Mouse (Mus musculus) limb, embryonic 12.5 days (tissue): Measurements from ENCODE around the gene Usp30. TPM values are rescaled to one million over a fixed set of nuclear protein-coding genes. Genes with fewer than 3 reads are reported as not detected.

Experiments
- ATAC-seq: fragments of 200-750 bp; cut with Nextera tagmentation; 2 replicates; pipeline ENCODE4 v1.8.0; 2017; ENCODE audit warnings: low read depth, moderate TSS enrichment; ENCODE audit not compliant: insufficient number of reproducible peaks, insufficient read depth, low FRiP score, low TSS enrichment
- H3K27ac ChIP-seq: fragments of 300-500 bp; sonication (generic); 2 replicates; pipeline ENCODE4 v1.5.1; 2016; ENCODE audit warnings: mild to moderate bottlenecking, moderate library complexity
- H3K27me3 ChIP-seq: fragments of 300-500 bp; sonication (generic); 2 replicates; pipeline ENCODE4 v1.6.1; 2016; ENCODE audit warnings: mild to moderate bottlenecking, moderate library complexity
- H3K36me3 ChIP-seq: fragments of 300-500 bp; sonication (generic); 2 replicates; pipeline ENCODE4 v1.6.1; 2016; ENCODE audit warnings: mild to moderate bottlenecking, moderate library complexity
- H3K4me1 ChIP-seq: fragments of 300-500 bp; sonication (generic); replicated peaks from 2 replicates; pipeline ENCODE4 v1.6.1; 2016
- H3K4me2 ChIP-seq: fragments of 300-500 bp; sonication (generic); 2 replicates; pipeline ENCODE4 v1.6.1; 2016; ENCODE audit warnings: mild to moderate bottlenecking, moderate library complexity
- H3K4me3 ChIP-seq: fragments of 300-500 bp; sonication (generic); replicated peaks from 2 replicates; pipeline ENCODE4 v1.5.1; 2016; ENCODE audit warnings: mild to moderate bottlenecking
- H3K9ac ChIP-seq: fragments of 300-500 bp; sonication (generic); replicated peaks from 2 replicates; pipeline ENCODE4 v1.6.1; 2016; ENCODE audit warnings: mild to moderate bottlenecking, moderate library complexity
- H3K9me3 ChIP-seq: fragments of 300-500 bp; sonication (generic); 2 replicates; pipeline ENCODE4 v1.6.1; 2016; ENCODE audit warnings: mild to moderate bottlenecking, moderate library complexity
- WGBS: fragments of 180-500 bp; shearing (Covaris S2); methylation state at CpG from one replicate; pipeline ENCODE4 v1.1.7; 2016; 5-methylcytosine and 5-hydroxymethylcytosine counted together
- polyA plus RNA-seq: library from polyadenylated mRNA; unstranded; fragments of >200 nt; fragmentation: Nextera tagmentation; extraction: Ambion mirVana; gene quantifications from 2 replicates; pipeline ENCODE4 v1.2.1, GENCODE M21; 2016

Gene Usp30
- polyA plus RNA-seq, 1 experiment from 2014 or later: 15.5 TPM

DNA sequence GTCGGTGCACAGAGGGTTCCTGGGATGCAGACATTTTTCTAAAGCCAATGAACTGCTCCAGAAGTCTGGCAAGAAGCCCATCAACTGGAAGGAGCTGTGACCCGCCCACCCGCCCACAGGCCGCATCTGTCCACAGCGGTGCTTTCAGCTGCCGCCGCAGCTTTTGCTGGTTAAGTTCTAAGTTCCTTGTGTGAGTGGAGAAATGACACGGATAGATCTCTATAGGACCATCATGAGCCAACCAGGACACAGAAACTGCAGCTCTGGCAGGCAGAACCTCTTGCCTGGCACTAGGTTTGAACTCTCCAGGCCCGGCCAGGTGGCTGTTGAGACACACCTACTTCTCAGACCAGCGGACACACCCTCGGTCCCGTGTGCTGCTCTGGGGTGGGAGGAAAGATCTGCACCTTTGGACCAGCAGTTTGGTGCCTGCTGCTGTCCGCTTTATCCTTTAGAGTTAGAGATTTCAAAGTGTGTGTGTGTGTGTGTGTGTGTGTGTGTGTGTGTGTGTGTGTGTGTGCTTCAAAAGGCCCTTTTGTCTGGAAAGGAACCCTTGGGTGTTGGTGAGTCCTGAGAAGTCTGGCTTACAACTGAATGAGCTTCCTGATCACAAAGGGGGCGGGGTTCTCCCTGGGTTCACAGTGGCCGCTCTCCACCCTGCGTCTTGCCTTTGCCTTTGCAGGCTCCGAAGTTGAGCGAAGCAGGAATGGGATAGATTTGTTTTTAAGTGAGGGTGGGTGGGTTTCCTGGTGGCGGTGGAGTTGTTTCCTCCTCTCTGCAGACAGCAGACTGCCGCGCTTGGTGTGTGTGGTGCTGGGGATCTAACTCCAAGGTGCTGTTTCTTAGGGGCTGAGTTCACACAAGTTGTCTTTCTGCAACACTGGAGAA is 73.3 kb downstream of the Usp30 start:
- H3K36me3 ChIP-seq: peaks cover 64% of the 10 kb centered on the region
- peak overlapping the region; percentile 57 for H3K27ac ChIP-seq
- ATAC-seq: peak; percentile 22; the same call in 1 of the 2 replicates

DNA sequence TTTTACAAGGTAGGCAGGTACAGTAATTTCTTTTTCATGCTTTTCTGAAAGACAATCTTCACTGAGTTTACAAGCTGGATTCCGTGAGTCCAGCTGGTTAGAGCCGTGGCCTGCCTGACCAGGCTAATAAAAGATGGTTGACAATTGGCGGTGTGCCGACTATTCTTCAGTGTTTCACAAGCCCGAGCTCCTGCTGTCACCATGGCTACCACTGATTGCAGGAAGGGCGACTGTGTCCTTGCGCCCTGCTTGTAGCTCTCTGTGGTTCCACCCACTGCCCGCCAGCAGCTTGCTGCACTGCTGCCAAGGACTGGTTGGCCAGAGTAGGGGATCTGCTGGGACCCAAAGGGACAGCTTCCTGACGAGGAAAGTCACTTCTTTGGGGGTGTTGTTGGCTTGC is 73.9 kb downstream of the Usp30 start:
- H3K27ac ChIP-seq: peak overlapping the region; percentile 57
- H3K4me2 ChIP-seq: 0 out of 2 replicates have a peak overlapping the region, but pooled peaks have one; percentile 9
- no peaks in the 10 kb centered on the region for H3K9me3 ChIP-seq
- peaks cover 57% of the 10 kb centered on the region for H3K36me3 ChIP-seq
- H3K27me3 ChIP-seq: no peaks in the 10 kb centered on the region
- no peak overlapping the region for H3K9ac ChIP-seq
- ATAC-seq: no peak
- no peak overlapping the region for H3K4me3 ChIP-seq
- WGBS: 57% methylated on average over 9 of the region's 9 CpGs
- H3K4me1 ChIP-seq: peaks cover 26% of the 10 kb centered on the region

More for the DNA sequence above, 73.3 kb downstream of the Usp30 start:
- H3K9me3 ChIP-seq: no peaks in the 10 kb centered on the region
- 74% methylated on average over 21 of the region's 21 CpGs for WGBS
- no peaks in the 10 kb centered on the region for H3K27me3 ChIP-seq
- H3K4me3 ChIP-seq: no peak overlapping the region
- 0 out of 2 replicates have a peak overlapping the region, but pooled peaks have one; percentile 9 for H3K4me2 ChIP-seq
- H3K9ac ChIP-seq: no peak overlapping the region
- peaks cover 27% of the 10 kb centered on the region for H3K4me1 ChIP-seq

DNA sequence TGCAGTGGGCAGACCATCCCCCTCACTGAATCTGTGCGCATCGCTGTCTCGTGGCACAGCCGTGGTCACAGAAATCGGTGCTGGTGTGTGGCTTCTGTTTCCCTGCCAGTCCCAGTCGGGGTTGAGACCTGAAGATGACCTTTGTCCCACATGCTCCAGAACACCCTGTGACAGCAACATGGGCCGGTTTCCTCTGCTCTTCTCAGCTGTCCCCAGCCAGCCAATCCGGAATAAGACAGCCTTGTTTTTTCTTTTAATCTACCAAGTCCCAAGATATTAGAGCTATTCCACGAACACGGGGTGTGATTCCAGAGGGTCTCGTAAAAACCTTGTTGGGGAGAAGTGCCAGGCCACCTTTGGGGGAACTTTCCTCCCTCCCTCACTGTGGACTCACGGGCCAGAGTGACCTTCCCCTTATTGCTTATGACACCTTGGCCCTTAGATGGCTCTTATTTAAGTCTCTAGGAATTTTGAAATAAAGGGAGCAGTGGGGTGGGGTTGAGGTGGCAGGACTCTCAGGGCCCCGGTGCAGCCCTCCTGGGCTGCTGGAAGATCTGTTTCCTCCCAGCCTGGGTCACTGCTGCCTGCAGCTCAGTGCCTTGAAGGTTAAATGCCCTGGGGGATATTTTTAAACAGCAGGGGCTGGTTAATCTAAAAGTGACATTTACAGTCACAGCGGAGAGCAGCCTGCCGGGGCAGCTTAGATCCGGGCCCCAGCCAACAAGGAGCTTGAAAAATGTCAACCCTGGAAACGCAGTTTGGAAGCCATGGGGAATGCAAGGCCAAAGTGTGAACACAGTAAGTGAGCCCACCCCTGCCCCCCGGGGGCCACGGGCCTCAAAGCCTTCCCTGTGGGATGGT is 81.0 kb downstream of the Usp30 start, which contains the start of gene Acacb:
Acacb (plus strand) TSS at position 508 of the 861 bp plus-strand sequence.
- H3K4me2 ChIP-seq: peak within 1 kb of the TSS; percentile 17; the same call in 1 of the 2 replicates
- no peaks in the 10 kb centered on the region for H3K9me3 ChIP-seq
- 25% methylated on average over 19 of the region's 19 CpGs for WGBS
- H3K27me3 ChIP-seq: no peaks in the 10 kb centered on the region
- H3K4me1 ChIP-seq: peaks cover 21% of the 10 kb centered on the region
- H3K9ac ChIP-seq: 0 out of 2 replicates have a peak within 1 kb of the TSS, but pooled peaks have one; percentile 13
- H3K4me3 ChIP-seq: no peak within 1 kb of the TSS
- H3K27ac ChIP-seq: peak within 1 kb of the TSS; percentile 62; the same call in 1 of the 2 replicates
- ATAC-seq: no peak
- no peaks in the 10 kb centered on the region for H3K36me3 ChIP-seq

DNA sequence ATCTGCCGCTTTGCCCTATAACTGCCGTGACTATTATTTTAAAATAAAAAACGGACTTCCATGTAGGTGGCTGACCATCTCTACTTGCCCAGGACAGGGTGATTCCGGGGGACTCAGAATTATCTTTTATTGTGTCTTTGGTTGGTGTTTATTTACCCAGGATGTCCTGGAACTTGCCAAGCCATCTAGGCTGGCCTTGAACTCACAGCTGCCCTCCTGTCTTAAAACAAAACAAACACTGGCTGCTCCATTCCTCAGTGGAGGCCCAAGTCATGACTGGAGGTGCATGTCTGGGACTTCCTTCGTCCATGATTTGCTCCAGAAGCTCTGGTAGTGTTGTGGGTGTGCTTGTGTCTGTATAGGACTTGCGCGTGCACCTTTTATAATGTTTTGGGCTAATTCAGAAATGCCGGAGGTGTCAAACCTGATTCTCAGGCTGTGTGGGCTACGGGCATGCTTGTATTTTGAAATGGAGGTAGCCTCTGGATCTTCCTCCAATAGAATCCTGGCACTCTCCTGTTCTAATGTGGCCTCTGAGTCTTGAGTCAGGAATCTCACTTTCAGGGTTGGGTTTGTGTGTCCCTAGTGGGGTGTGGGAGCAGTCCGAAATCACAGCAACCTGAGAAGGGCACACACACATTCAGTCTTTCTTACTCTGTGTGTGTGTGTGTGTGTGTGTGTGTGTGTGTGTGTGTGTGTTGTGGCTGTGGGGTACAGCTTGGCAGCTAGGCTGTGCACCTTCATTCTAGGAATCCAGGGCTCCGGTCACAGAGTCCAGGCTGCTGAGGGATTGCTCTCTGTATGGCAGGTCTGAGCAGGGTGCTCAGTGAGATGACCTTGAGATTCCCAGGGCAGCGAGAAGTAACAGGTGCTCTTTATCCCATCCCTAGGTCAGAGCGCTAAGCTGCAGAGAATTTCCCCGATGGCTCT is 82.0 kb downstream of the Usp30 start:
- peaks cover 21% of the 10 kb centered on the region for H3K4me1 ChIP-seq
- WGBS: 76% methylated on average over 14 of the region's 14 CpGs
- H3K4me3 ChIP-seq: no peak overlapping the region
- no peaks in the 10 kb centered on the region for H3K36me3 ChIP-seq
- H3K4me2 ChIP-seq: no peak overlapping the region
- peak overlapping the region; percentile 62; the same call in 1 of the 2 replicates for H3K27ac ChIP-seq
- ATAC-seq: no peak
- H3K27me3 ChIP-seq: no peaks in the 10 kb centered on the region
- H3K9me3 ChIP-seq: no peaks in the 10 kb centered on the region
- no peak overlapping the region for H3K9ac ChIP-seq

DNA sequence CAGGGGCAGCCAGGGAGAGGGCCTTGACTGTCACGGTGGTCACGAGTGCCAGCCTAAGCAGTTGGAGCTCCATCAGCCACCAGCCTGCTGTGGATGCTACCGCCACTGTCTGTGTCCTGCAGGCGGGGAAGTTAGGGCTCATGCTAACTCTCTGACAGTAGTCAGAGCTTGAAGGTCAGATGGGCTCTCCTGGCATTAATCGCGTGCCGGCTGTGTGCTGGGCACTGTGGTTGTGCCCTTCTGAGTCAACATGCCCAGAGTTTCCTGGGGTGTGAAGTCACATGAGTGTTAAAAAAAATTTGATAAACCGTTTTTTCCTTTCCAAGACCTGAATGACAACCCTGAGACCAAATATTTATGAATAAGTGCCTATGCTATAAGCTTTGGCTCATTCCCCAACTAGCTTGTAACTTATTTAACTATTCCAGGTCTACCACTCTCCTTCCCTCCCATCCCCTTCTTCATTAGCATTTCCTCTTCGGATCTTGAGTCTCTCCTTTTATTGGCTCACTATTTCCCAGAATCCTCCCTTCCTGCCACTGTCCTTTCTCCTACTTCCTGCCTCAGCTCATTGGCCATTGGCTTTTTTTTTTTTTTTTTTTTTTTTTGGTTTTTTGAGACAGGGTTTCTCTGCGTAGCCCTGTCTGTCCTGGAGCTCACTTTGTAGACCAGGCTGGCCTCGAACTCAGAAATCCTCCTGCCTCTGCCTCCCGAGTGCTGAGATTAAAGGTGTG is 87.3 kb downstream of the Usp30 start:
- Histone ChIP-seq H3K9ac (no peak overlapping the region), H3K4me1 (0 out of 2 replicates have a peak, but pooled peaks cover 3% of the 10 kb centered on the region), H3K27ac (no peak overlapping the region), H3K27me3 (no peaks in the 10 kb centered on the region), H3K36me3 (no peaks in the 10 kb centered on the region), H3K4me2 (no peak overlapping the region), H3K9me3 (no peaks in the 10 kb centered on the region), H3K4me3 (no peak overlapping the region)
- 82% methylated on average over 12 of the region's 12 CpGs for WGBS
- no peak for ATAC-seq

DNA sequence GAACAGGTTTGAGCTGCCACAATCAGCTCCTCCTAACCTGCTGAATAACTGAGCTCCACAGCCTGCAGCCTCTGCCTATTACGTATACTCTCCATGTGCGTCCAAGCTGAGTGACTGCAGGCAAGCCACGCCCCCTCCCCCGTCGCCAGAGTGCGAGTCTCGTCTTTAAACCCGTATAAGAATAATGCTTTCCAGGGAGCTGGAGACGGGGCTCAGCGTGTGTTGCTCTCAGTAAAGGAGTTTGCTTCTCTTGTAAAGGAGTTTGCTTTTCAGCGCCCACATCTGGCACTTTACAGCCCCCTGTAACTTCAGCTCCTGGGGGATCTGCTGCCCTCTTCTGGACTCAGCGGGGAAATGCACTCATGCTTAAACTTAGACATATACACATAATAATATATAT is 88.2 kb downstream of the Usp30 start:
- H3K4me2 ChIP-seq: peak overlapping the region; percentile 43
- H3K27ac ChIP-seq: peak overlapping the region; percentile 62
- no peaks in the 10 kb centered on the region for H3K27me3 ChIP-seq
- H3K9ac ChIP-seq: no peak overlapping the region
- no peaks in the 10 kb centered on the region for H3K9me3 ChIP-seq
- H3K4me1 ChIP-seq: 0 out of 2 replicates have a peak, but pooled peaks cover 3% of the 10 kb centered on the region
- H3K4me3 ChIP-seq: peak overlapping the region; percentile 30
- no peaks in the 10 kb centered on the region for H3K36me3 ChIP-seq
- 1% methylated on average over 12 of the region's 12 CpGs for WGBS
- ATAC-seq: peak; percentile 40

DNA sequence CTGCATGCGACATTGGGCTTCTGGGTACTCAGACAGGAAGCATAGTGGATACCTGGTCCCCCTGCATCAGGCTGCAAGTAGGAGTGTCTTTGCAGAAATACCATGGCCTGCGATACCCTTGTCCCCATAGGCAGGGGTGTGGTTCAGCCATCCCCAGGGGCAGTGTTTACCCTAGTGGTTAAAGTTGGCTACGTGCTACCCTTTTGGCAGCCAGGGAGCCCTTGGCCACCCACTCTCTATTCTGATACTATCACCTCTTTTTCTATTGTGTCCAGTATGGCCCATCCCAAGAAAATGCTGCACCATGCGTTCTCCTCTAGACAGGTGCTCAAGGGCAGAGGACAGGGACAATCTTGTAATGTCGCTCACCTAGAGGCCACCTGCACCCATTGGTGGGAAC is 89.5 kb downstream of the Usp30 start:
- Histone ChIP-seq H3K27ac (no peak overlapping the region), H3K9me3 (no peaks in the 10 kb centered on the region), H3K4me3 (no peak overlapping the region), H3K4me1 (0 out of 2 replicates have a peak, but pooled peaks cover 3% of the 10 kb centered on the region), H3K4me2 (no peak overlapping the region), H3K36me3 (no peaks in the 10 kb centered on the region), H3K9ac (no peak overlapping the region), H3K27me3 (no peaks in the 10 kb centered on the region)
- 76% methylated on average over 5 of the region's 5 CpGs for WGBS
- ATAC-seq: no peak

DNA sequence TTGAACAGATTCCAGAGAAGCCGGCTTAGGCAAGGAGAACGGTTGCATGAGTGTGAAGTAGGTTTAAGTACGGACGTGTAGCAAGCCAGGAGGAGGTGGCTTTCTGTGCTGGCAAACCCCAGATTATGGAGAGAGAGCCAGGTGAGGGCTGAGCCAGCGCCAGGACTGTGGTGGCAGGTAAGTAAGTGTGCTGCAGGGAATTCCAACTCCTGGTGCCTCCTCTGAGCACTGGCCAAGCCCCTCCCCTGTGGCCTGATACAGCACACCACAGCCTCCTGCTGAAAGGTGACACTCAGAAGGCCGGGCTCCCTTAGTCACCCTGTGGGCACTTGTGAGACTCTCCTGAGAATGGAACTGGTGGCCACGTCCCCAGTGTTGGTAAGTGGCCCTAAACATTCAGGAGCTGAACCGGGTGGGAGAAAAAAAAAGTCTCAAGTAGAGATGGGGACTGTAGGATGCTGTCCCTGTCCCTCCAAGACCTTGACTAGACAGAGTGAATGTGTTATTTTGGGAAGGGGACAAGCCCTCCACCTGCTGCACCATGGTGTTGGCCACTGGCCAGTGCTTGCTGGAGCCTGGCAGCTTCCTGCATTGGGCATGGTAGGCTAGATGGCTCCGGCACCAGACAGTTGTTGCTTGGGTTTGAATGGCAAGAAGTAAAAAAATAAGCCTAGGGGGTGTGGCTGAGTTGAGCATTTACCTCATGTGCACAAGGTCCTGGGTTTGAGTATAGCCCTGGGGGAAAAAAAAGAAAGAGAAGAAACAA is 90.1 kb downstream of the Usp30 start:
- Histone ChIP-seq H3K4me1 (0 out of 2 replicates have a peak, but pooled peaks cover 3% of the 10 kb centered on the region), H3K9me3 (no peaks in the 10 kb centered on the region), H3K27me3 (no peaks in the 10 kb centered on the region), H3K9ac (no peak overlapping the region), H3K27ac (no peak overlapping the region), H3K4me3 (no peak overlapping the region), H3K36me3 (no peaks in the 10 kb centered on the region), H3K4me2 (no peak overlapping the region)
- ATAC-seq: no peak
- 57% methylated on average over 9 of the region's 9 CpGs for WGBS

DNA sequence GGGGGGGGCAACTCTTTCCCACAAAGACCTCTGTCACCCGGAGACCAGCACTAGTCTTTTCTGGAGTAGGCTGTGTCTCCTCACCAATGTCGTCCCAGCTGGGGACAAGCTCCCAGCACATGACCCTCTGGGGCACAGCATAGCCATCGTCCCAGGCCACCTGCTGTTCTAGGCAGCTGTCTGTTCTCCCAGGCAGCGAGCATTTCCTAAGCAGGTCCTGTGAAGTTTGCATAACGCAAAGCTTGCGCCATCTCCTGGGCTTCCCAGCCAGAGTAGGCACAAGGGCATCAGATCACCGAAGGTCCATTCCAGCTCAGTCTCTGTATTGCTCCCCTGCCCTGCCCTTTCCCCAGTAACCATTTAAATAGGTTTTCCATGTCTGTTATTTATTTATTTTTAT is 92.0 kb downstream of the Usp30 start:
- Histone ChIP-seq H3K36me3 (no peaks in the 10 kb centered on the region), H3K9me3 (no peaks in the 10 kb centered on the region), H3K9ac (no peak overlapping the region), H3K4me3 (no peak overlapping the region), H3K27me3 (no peaks in the 10 kb centered on the region), H3K27ac (no peak overlapping the region), H3K4me2 (no peak overlapping the region), H3K4me1 (0 out of 2 replicates have a peak, but pooled peaks cover 3% of the 10 kb centered on the region)
- 53% methylated on average over 7 of the region's 7 CpGs for WGBS
- no peak for ATAC-seq
